Mouse (Mus musculus) midbrain, embryonic 11.5 days (tissue): ENCODE measurements at regions not wholly inside any gene's neighbourhood (a gene's known extent, or its start where the extent isn't known, plus 50 kb on each side); places are given as distances from the start of the nearest gene placed in this dataset.

Source experiments
- ATAC-seq: fragments of 200-750 bp; cut with Nextera tagmentation; 2 replicates; pipeline ENCODE4 v1.8.0; 2017; ENCODE audit warnings: moderate TSS enrichment, moderate library complexity; ENCODE audit not compliant: low FRiP score
- DNase-seq: peaks from one replicate; pipeline ENCODE4 v3.0.0; 2015; ENCODE audit warnings: low spot score; ENCODE audit errors: missing footprints
- H3K27ac ChIP-seq: fragments of 300-500 bp; sonication (generic); 2 replicates; pipeline ENCODE4 v1.5.1; 2014; ENCODE audit warnings: low read depth, low read length
- H3K27me3 ChIP-seq: fragments of 300-500 bp; sonication (generic); 2 replicates; pipeline ENCODE4 v1.6.1; 2014; ENCODE audit warnings: mild to moderate bottlenecking, low read length, moderate library complexity, mixed read lengths; ENCODE audit not compliant: control insufficient read depth, insufficient read depth
- H3K36me3 ChIP-seq: fragments of 300-500 bp; sonication (generic); 2 replicates; pipeline ENCODE4 v1.6.1; 2014; ENCODE audit warnings: mild to moderate bottlenecking, low read length, moderate library complexity, mixed read lengths; ENCODE audit not compliant: control insufficient read depth, insufficient read depth
- H3K4me1 ChIP-seq: fragments of 300-500 bp; sonication (generic); 2 replicates; pipeline ENCODE4 v1.6.1; 2014; ENCODE audit warnings: low read length; ENCODE audit not compliant: control insufficient read depth, insufficient read depth
- H3K4me2 ChIP-seq: fragments of 300-500 bp; sonication (generic); 2 replicates; pipeline ENCODE4 v1.6.1; 2014; ENCODE audit warnings: mild to moderate bottlenecking, moderate library complexity
- H3K4me3 ChIP-seq: fragments of 300-500 bp; sonication (generic); 2 replicates; pipeline ENCODE4 v1.5.1; 2014; ENCODE audit warnings: low read depth, low read length
- H3K9ac ChIP-seq: fragments of 300-500 bp; sonication (generic); 2 replicates; pipeline ENCODE4 v1.6.1; 2014; ENCODE audit warnings: low read length
- H3K9me3 ChIP-seq: fragments of 300-500 bp; sonication (generic); 2 replicates; pipeline ENCODE4 v1.6.1; 2016; ENCODE audit warnings: low read length; ENCODE audit not compliant: control insufficient read depth
- WGBS: fragments of 180-500 bp; shearing (Covaris S2); extraction: QIAGEN DNeasy Blood & Tissue Kit; methylation state at CpG from one replicate; pipeline ENCODE4 v1.1.7; 2014; 5-methylcytosine and 5-hydroxymethylcytosine counted together

DNA sequence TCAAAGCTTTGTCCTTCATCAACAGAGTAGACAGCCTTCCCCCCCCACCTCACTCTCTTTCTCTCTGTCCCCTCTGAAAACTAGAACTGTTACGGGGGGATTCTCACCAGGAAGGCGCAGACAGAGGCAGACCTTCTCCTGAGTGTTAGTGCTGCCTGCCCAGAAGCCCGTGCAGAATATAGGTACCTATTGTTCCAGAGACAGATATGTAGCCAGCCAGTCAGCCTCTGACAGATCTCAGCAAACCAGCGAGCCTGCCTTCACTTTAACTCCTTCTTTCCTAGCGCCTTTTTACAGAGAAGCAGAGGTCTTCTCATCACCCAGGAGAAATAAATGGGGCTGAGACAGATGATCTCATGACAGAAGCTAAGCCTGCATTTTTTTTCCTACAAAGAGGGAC lies 557.2 kb downstream of the Nedd1 start:
- Histone ChIP-seq H3K4me2 (peak overlapping the region; percentile 65), H3K27ac (peak overlapping the region; percentile 96), H3K9me3 (no peaks in the 10 kb centered on the region), H3K36me3 (no peaks in the 10 kb centered on the region), H3K9ac (peak overlapping the region; percentile 86), H3K4me3 (peak overlapping the region; percentile 60), H3K4me1 (peaks cover 6% of the 10 kb centered on the region; the same call in 1 of the 2 replicates), H3K27me3 (no peaks in the 10 kb centered on the region)
- DNase-seq (peak; percentile 93), ATAC-seq (peak; percentile 71)
- 3% methylated on average over 5 of the region's 5 CpGs for WGBS

DNA sequence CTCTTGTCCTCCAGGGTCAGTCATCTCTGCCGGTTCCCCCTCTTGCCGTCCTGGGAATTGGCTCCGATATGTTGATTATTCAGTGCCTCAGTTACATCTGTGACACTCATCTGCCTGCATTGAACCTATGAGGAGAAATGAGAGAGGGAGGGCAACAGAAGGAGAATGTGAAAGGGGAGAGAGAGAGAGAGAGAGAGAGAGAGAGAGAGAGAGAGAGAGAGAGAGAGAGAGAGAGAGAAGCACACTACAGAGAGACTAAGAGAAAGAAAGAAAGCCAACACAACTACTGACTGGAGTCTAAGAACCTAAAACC lies 557.6 kb downstream of the Nedd1 start:
- H3K4me1 ChIP-seq: peaks cover 6% of the 10 kb centered on the region; the same call in 1 of the 2 replicates
- no peaks in the 10 kb centered on the region for H3K27me3 ChIP-seq
- H3K27ac ChIP-seq: peak overlapping the region; percentile 96
- H3K9ac ChIP-seq: peak overlapping the region; percentile 86
- H3K4me2 ChIP-seq: peak overlapping the region; percentile 65
- WGBS: 9% methylated on average over 3 of the region's 3 CpGs
- ATAC-seq (peak; percentile 29), DNase-seq (peak; percentile 92)
- peak overlapping the region; percentile 60 for H3K4me3 ChIP-seq
- no peaks in the 10 kb centered on the region for H3K9me3 ChIP-seq
- no peaks in the 10 kb centered on the region for H3K36me3 ChIP-seq

DNA sequence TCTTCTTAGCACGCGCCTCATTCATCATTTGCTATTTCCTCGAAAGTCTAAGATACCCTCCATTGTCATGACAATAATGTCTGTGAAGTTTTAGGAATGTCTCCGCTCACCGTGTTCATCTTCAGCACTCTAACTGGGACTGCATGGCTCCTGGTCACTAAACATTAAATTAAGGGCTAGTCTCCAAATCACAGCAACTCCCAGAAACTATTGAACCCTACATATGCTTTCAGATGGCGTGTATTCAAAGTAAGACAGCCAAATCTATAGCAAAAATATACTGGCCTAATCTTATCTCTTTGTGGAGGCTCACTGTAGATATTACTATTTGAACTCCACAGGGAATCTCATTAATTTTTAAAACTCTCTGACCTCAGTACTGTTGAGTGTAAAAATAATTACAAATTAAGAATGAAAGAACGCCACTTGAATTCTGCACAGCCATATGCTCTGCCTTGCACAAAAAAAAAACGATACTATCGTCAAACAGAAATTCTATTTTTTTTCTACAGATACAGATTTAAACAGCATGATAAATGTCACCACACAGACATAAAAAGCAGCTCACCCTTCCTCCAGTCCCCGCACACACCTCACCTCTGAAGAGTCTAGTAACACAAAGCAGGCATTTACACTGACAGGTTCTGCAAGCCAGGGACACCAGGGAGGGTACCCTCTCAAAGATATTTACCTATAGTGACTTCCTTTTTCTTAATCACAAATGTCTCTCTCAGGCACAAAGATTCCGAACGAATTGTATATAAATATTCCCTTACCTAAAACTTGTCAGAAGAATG lies 558.2 kb downstream of the Nedd1 start:
- H3K27me3 ChIP-seq: no peaks in the 10 kb centered on the region
- DNase-seq (peak; percentile 93), ATAC-seq (no peak)
- 18% methylated on average over 12 of the region's 12 CpGs for WGBS
- peak overlapping the region; percentile 86 for H3K9ac ChIP-seq
- peaks cover 6% of the 10 kb centered on the region; the same call in 1 of the 2 replicates for H3K4me1 ChIP-seq
- peak overlapping the region; percentile 65 for H3K4me2 ChIP-seq
- H3K27ac ChIP-seq: peak overlapping the region; percentile 96
- H3K36me3 ChIP-seq: no peaks in the 10 kb centered on the region
- H3K9me3 ChIP-seq: no peaks in the 10 kb centered on the region
- H3K4me3 ChIP-seq: peak overlapping the region; percentile 60

DNA sequence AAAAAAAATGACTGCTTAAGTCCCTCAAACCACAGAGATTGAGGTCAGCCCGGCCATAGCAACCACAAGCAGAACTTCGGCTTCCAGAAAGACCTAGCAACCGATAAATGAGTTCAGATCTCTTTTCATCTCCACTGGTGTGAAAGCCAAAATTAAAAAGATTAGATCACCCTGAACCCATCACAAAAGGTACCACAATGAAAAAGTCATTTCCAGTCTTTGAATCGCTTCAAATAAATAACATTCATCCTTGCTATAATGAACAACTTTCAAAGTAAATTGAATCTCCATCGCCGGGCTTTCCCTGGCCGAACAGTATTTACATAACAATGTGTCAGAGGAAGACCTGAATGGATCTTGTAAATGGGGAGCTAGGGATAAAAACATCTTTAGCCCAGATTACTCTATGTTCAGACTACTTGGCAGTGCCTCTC lies 559.1 kb downstream of the Nedd1 start:
- Histone ChIP-seq H3K9ac (peak overlapping the region; percentile 86), H3K4me1 (peaks cover 6% of the 10 kb centered on the region; the same call in 1 of the 2 replicates), H3K4me2 (peak overlapping the region; percentile 65), H3K9me3 (no peaks in the 10 kb centered on the region), H3K36me3 (no peaks in the 10 kb centered on the region), H3K27me3 (no peaks in the 10 kb centered on the region; the same call in 1 of the 2 replicates), H3K4me3 (peak overlapping the region; percentile 60), H3K27ac (peak overlapping the region; percentile 96)
- ATAC-seq (peak; percentile 71), DNase-seq (peak; percentile 96)
- WGBS: under 1% methylated on average over 7 of the region's 7 CpGs

DNA sequence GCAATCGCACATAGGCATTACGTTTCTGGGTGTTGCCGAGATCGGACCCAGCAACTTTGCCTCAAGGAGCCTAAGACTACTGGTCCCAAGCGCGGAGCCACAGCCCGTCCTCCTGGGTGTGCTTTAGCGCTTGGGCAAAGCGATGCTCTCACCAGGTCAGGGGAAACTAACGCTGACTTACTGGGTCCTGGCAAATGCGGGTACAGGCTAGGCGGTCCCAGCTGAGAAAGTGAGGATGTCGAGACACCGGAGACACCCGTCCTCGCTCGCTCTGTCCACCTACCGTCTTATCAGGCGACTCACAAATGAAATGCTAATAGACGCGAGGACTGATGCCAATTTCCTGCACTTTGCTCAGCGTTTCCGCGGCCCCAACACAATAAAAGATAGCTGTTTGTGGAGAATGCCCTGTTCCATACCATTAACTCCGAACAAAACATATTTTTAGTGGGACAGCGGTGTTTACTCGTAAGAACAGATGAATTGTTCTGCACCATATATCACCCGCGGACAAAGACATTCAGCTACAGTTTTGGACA lies 559.7 kb downstream of the Nedd1 start:
- under 1% methylated on average over 29 of the region's 29 CpGs for WGBS
- ATAC-seq (peak; percentile 34), DNase-seq (peak; percentile 98)
- Histone ChIP-seq H3K4me1 (peaks cover 6% of the 10 kb centered on the region; the same call in 1 of the 2 replicates), H3K36me3 (no peaks in the 10 kb centered on the region), H3K4me3 (peak overlapping the region; percentile 60), H3K9ac (peak overlapping the region; percentile 86), H3K27me3 (no peaks in the 10 kb centered on the region; the same call in 1 of the 2 replicates), H3K9me3 (no peaks in the 10 kb centered on the region), H3K27ac (peak overlapping the region; percentile 96), H3K4me2 (peak overlapping the region; percentile 65)

DNA sequence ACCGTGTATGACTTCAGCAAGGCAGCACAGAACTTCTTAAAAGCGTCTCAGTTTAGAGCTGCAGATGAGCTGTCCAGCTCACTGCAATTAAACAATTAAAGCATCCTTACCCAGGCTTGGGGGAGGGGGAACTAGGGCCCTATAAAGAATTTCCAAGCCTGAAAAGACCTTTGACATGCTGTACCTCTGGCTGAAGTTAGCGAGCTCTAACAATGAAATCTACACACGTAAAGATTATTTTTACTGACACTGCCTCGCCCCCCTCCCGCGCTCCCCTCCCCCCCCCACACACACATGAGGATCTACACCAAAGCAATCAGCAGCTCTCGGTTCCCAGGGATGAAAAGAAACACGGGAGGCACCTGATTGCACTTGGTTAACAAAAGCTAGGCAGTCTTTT lies 560.7 kb downstream of the Nedd1 start:
- H3K9me3 ChIP-seq: no peaks in the 10 kb centered on the region
- H3K4me2 ChIP-seq: peak overlapping the region; percentile 50
- H3K27me3 ChIP-seq: no peaks in the 10 kb centered on the region; the same call in 1 of the 2 replicates
- no peak for ATAC-seq
- peak; percentile 91 for DNase-seq
- H3K27ac ChIP-seq: peak overlapping the region; percentile 71
- WGBS: 4% methylated on average over 9 of the region's 9 CpGs
- peak overlapping the region; percentile 66 for H3K9ac ChIP-seq
- no peaks in the 10 kb centered on the region for H3K36me3 ChIP-seq
- peak overlapping the region; percentile 38 for H3K4me3 ChIP-seq
- peaks cover 6% of the 10 kb centered on the region; the same call in 1 of the 2 replicates for H3K4me1 ChIP-seq

DNA sequence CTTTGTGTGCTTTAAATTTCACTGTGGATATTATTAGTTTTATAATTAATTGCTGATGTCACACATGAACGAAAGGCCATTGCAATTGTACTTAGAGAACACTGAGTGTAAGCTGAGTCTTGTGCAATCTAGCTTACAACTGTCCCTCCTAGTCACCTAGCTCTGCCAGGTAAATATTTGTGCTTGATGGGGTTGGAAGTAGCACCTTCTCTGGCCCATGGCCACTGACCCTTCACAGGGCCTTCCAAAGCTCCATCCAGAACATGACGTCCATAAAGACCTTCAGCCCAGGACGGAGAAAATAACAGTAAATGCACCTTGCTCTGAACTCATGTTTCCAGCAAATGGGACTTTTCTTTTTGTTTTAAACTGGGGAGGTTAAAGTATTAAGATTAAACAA lies 576.0 kb downstream of the Nedd1 start:
- no peaks in the 10 kb centered on the region for H3K4me1 ChIP-seq
- H3K4me3 ChIP-seq: no peak overlapping the region
- DNase-seq (no peak), ATAC-seq (no peak)
- H3K36me3 ChIP-seq: no peaks in the 10 kb centered on the region
- H3K9me3 ChIP-seq: no peaks in the 10 kb centered on the region
- no peak overlapping the region for H3K9ac ChIP-seq
- H3K27me3 ChIP-seq: no peaks in the 10 kb centered on the region
- H3K4me2 ChIP-seq: no peak overlapping the region
- H3K27ac ChIP-seq: no peak overlapping the region
- WGBS: 82% methylated on average over 3 of the region's 3 CpGs

DNA sequence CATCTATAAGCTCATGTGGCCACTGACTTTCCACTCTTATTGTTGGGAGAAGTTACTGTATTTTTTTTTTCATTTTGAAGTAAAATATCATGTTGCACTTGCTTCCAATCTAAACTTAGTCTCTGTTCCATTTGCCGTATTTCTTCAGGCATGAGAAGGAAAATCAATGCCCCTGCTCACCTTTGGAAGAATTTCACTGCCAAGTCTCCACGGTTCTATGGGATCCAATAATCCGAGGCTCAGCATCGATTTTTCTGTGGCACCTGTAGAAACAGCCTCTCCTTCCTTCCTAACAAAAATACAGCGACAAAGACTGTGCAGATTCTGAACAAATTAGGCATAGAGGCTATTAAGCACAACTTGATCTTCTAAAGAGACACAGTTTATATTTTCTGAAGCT lies 586.7 kb downstream of the Nedd1 start:
- H3K4me3 ChIP-seq: no peak overlapping the region
- no peak overlapping the region for H3K27ac ChIP-seq
- no peak overlapping the region for H3K4me2 ChIP-seq
- WGBS: 87% methylated on average over 5 of the region's 5 CpGs
- DNase-seq: no peak
- no peak for ATAC-seq
- no peaks in the 10 kb centered on the region for H3K9me3 ChIP-seq
- no peaks in the 10 kb centered on the region for H3K27me3 ChIP-seq
- H3K9ac ChIP-seq: no peak overlapping the region
- H3K4me1 ChIP-seq: no peaks in the 10 kb centered on the region
- peaks cover 2% of the 10 kb centered on the region; the same call in 1 of the 2 replicates for H3K36me3 ChIP-seq

DNA sequence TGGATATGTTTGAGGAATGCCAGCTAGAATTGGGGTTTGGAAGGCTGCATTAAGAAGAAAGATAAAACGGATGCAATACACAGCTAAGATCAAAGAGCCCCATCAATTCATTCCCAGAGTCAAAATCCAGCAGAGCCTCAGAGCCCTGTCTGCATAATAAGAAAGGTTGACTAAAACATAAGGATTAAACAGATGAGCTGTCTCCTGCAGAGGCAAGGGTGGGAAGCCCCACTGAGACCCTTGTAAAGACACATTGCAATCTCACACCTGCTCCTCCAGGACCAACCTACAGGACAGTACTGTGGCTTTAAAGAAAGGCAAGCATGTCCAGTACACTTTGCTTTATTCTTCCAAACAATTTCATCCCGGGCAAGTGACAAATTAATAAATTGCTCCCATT lies 609.4 kb downstream of the Nedd1 start:
- 16% methylated on average over 2 of the region's 2 CpGs for WGBS
- no peak overlapping the region; the same call in 1 of the 2 replicates for H3K27ac ChIP-seq
- no peak overlapping the region for H3K9ac ChIP-seq
- no peak overlapping the region for H3K4me3 ChIP-seq
- no peak overlapping the region for H3K4me2 ChIP-seq
- ATAC-seq: 0 out of 2 replicates have a peak, but pooled peaks have one; percentile 50
- peaks cover 5% of the 10 kb centered on the region; the same call in 1 of the 2 replicates for H3K4me1 ChIP-seq
- no peaks in the 10 kb centered on the region for H3K27me3 ChIP-seq
- H3K9me3 ChIP-seq: no peaks in the 10 kb centered on the region
- H3K36me3 ChIP-seq: 0 out of 2 replicates have a peak, but pooled peaks cover 3% of the 10 kb centered on the region
- DNase-seq: no peak
